Mouse (Mus musculus) embryonic facial prominence, embryonic 11.5 days (tissue): ENCODE data around the gene Tlr12. TPM values are rescaled to one million over a fixed set of nuclear protein-coding genes. Genes with fewer than 3 reads are reported as not detected.

ENCODE experiments used
- ATAC-seq: fragments of 200-750 bp; cut with Nextera tagmentation; replicated peaks from 2 replicates; pipeline ENCODE4 v1.8.0; 2017; ENCODE audit warnings: low read depth; ENCODE audit not compliant: insufficient number of reproducible peaks, low FRiP score, low TSS enrichment
- DNase-seq: peaks from one replicate; pipeline ENCODE4 v3.0.0-alpha.2; 2015; ENCODE audit warnings: low spot score
- H3K27ac ChIP-seq: fragments of 300-500 bp; sonication (generic); replicated peaks from 2 replicates; pipeline ENCODE4 v1.5.1; 2014; ENCODE audit warnings: mild to moderate bottlenecking, low read depth, low read length, control low read depth
- H3K27me3 ChIP-seq: fragments of 300-500 bp; sonication (generic); 2 replicates; pipeline ENCODE4 v1.6.1; 2014; ENCODE audit warnings: mild to moderate bottlenecking, low read length, moderate library complexity, mixed read lengths; ENCODE audit not compliant: control insufficient read depth, insufficient read depth
- H3K36me3 ChIP-seq: fragments of 300-500 bp; sonication (generic); replicated peaks from 2 replicates; pipeline ENCODE4 v1.6.1; 2014; ENCODE audit warnings: low read depth, mild to moderate bottlenecking, low read length, moderate library complexity, mixed read lengths; ENCODE audit not compliant: control insufficient read depth, insufficient read depth
- H3K4me1 ChIP-seq: fragments of 300-500 bp; sonication (generic); 2 replicates; pipeline ENCODE4 v1.6.1; 2014; ENCODE audit warnings: low read length, mixed read lengths; ENCODE audit not compliant: control insufficient read depth, insufficient read depth
- H3K4me2 ChIP-seq: fragments of 300-500 bp; sonication (generic); 2 replicates; pipeline ENCODE4 v1.6.1; 2014; ENCODE audit warnings: low read depth, mild to moderate bottlenecking, control low read depth, low read length, moderate library complexity
- H3K4me3 ChIP-seq: fragments of 300-500 bp; sonication (generic); 2 replicates; pipeline ENCODE4 v1.5.1; 2014; ENCODE audit warnings: low read depth, low read length, control low read depth
- H3K9ac ChIP-seq: fragments of 300-500 bp; sonication (generic); replicated peaks from 2 replicates; pipeline ENCODE4 v1.6.1; 2014; ENCODE audit warnings: mild to moderate bottlenecking, control low read depth, low read length
- H3K9me3 ChIP-seq: fragments of 300-500 bp; sonication (generic); replicated peaks from 2 replicates; pipeline ENCODE4 v1.6.1; 2016; ENCODE audit warnings: mild to moderate bottlenecking, low read length, inconsistent platforms, mixed read lengths; ENCODE audit not compliant: control insufficient read depth
- WGBS: fragments of 180-500 bp; shearing (Covaris S2); extraction: QIAGEN DNeasy Blood & Tissue Kit; methylation state at CpG from one replicate; pipeline ENCODE4 v1.1.7; 2014; 5-methylcytosine and 5-hydroxymethylcytosine counted together
- polyA plus RNA-seq: library from polyadenylated mRNA; unstranded; fragments of >200 nt; fragmentation: Nextera tagmentation; extraction: Ambion mirVana; gene quantifications from 2 replicates; pipeline ENCODE4 v1.2.1, GENCODE M21; 2014

Gene Tlr12
- polyA plus RNA-seq, 1 experiment from 2014 or later: 0.10 TPM

DNA sequence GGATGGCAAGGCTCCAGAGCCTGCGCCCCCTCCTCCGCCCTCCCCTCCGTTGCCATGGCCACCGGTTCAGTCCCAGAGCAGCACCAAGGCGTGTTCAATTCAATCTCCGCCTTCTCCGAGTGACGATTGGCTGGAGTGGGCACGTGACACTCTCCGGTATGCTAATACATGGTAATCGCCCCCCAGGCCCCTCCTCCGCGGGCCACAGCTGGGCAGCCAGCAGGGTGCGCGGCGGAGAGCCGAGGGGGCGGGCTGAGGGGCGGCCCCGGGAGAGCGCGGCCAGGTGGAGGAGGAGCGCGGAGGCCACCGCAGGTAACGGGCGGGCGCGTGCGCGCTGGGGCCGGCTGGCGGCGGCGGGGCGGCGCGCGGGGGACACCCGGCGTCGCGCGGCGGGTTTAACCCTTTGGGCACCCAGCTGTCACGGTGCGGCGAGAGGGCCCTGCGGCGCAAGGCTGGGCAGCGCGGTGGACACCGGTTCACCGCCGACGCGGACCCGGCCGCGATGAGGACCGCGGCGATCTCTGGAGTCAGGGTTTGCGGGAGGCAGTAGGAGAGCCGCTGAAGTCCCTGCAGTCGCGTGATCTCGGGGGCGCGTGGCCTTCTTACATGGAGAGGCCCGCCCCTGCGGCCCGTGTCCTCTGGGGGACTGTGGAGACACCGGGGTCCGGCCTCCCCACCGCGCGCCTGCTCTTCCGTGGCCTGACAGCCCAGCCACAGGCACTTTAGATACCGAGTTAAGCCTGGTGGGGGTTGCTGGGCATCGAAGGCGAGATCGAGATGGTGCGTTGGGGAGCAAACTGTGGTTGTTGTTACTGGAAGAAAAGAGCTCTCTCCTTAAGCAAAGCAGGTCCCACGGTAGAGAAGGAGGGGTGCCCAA lies 36.3 kb upstream of the Tlr12 start, which contains the start of gene Phc2:
Phc2 (plus strand) TSS at position 198 of the 877 bp plus-strand sequence.
- DNase-seq: peak; percentile 98
- ATAC-seq: peak; percentile 92
- H3K4me2 ChIP-seq: peak within 1 kb of the TSS; percentile 96
- under 1% methylated on average over 56 of the region's 85 CpGs for WGBS
- peak within 1 kb of the TSS; percentile 47 for H3K27ac ChIP-seq
- peak within 1 kb of the TSS; percentile 70 for H3K4me3 ChIP-seq
- H3K36me3 ChIP-seq: no peaks in the 10 kb centered on the region
- no peaks in the 10 kb centered on the region for H3K9me3 ChIP-seq
- H3K27me3 ChIP-seq: no peaks in the 10 kb centered on the region; the same call in 1 of the 2 replicates
- H3K9ac ChIP-seq: peak within 1 kb of the TSS; percentile 76
- peaks cover 4% of the 10 kb centered on the region; the same call in 1 of the 2 replicates for H3K4me1 ChIP-seq

DNA sequence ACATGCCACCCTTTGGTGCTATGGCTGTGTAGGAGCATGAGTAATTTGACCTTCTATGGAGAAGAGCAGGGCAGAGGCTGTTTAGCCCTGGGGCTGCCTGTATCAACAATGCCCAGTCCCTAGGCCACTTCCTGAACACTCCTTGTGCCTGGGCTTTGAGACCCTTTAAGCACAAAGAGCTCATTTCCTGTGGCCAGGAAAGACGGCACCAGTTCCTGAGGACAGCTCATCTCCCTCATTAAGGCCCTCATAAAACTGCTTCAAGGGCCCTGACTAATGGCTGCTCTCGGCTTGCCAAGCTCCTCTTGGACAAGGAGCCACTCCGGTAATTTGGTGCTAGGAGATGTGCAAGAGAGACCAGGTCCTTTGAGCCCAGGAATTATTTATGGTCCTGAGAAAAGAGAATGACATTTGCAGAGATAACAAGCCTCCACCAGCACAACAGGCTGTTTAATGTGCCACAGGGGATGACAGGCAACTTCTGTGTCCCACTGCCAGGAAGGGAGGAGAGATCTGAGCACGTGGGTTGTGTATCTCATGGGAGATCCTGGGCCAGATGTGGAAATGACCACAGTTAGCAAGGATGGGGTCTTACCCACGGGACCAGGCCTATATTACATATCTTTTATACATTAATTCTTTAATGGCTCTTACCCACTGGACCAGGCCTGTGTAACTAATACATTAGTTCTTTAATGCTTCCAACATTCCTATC lies 34.3 kb upstream of the Tlr12 start:
- WGBS: 43% methylated on average over 5 of the region's 5 CpGs
- H3K4me3 ChIP-seq: no peak overlapping the region
- peaks cover 4% of the 10 kb centered on the region; the same call in 1 of the 2 replicates for H3K4me1 ChIP-seq
- no peak overlapping the region for H3K27ac ChIP-seq
- H3K9me3 ChIP-seq: no peaks in the 10 kb centered on the region
- H3K27me3 ChIP-seq: no peaks in the 10 kb centered on the region; the same call in 1 of the 2 replicates
- DNase-seq (no peak), ATAC-seq (no peak)
- no peaks in the 10 kb centered on the region for H3K36me3 ChIP-seq
- H3K9ac ChIP-seq: no peak overlapping the region
- no peak overlapping the region for H3K4me2 ChIP-seq

DNA sequence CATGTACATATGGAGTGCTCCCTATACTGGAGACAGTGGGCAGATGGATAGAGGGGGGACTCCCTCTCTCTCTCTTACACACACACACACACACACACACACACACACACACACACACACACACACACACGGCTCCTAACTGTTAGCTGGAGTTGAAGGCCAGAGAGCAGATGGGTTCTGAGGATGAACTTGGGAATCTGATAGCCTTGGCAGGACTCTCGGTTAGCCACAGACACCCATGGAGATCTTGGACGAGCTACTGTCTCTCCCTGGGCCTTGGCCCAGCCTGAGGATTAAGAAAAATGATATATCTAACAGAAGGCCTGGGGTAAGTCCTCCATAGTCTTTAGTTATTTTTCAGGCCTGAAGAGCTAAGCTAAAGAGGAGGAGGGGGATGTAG lies 33.1 kb upstream of the Tlr12 start:
- no peak for DNase-seq
- no peak for ATAC-seq
- Histone ChIP-seq H3K4me3 (no peak overlapping the region), H3K27me3 (no peaks in the 10 kb centered on the region; the same call in 1 of the 2 replicates), H3K4me2 (no peak overlapping the region), H3K9ac (no peak overlapping the region), H3K27ac (no peak overlapping the region), H3K4me1 (peaks cover 6% of the 10 kb centered on the region; the same call in 1 of the 2 replicates), H3K9me3 (no peaks in the 10 kb centered on the region), H3K36me3 (no peaks in the 10 kb centered on the region)
- WGBS: 58% methylated on average over 3 of the region's 3 CpGs

DNA sequence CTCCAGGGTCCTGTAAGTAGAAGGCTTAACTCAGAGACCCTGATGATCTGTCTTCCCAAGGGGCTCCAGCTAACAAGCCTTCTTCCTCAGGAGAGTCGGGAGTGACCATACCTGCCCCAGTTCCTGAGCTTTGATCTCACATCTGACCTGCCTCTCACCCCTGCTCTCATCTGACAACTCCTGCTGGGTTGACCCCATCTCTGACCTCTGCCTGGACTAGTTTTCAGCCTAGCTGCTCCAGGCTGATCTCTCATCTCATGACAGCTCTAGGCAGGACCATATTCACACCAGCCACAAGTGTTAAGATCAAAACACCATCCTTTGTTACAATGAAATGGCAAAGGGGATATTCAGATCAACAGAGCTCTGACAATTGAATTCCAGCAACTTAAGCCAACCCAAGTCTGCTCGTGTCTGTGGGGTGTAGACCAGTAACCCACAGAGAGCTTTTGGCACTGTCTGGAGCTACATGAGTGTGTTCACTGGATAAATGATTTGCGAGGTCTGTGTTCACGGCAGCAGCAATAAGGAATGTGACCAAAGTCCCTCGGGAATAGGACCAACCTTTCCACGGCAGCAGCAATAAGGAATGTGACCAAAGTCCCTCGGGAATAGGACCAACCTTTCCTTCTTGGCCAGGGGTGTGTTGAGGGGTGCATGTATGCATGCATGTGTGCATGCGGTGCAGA lies 30.3 kb upstream of the Tlr12 start:
- WGBS: 55% methylated on average over 8 of the region's 8 CpGs
- Histone ChIP-seq H3K9me3 (no peaks in the 10 kb centered on the region), H3K27me3 (no peaks in the 10 kb centered on the region), H3K4me2 (no peak overlapping the region), H3K4me1 (0 out of 2 replicates have a peak, but pooled peaks cover 3% of the 10 kb centered on the region), H3K4me3 (no peak overlapping the region), H3K27ac (no peak overlapping the region), H3K9ac (no peak overlapping the region), H3K36me3 (no peaks in the 10 kb centered on the region)
- ATAC-seq (no peak), DNase-seq (no peak)

DNA sequence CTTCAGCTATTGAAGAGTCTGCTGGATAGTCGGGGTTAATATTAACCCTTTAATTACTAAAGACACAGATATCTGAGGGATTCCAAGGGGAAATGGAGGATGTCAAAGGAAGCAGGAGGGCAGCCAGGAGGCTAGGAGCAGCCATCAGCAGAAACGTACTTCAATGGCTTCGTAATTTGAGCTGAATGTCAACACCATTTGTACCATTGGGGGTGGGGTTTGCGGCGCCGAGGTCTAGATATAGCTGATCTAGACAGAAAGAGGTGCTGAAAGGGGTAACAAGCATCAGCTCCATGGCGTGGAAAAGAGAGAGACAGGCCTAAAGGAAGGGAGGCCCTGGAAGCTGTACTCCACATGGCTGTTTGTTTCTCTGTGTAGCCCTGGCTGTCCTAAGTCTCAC lies 28.3 kb upstream of the Tlr12 start:
- ATAC-seq (no peak), DNase-seq (peak; percentile 37)
- H3K27me3 ChIP-seq: no peaks in the 10 kb centered on the region
- WGBS: 25% methylated on average over 7 of the region's 7 CpGs
- H3K4me1 ChIP-seq: 0 out of 2 replicates have a peak, but pooled peaks cover 3% of the 10 kb centered on the region
- H3K4me3 ChIP-seq: no peak overlapping the region
- no peak overlapping the region for H3K4me2 ChIP-seq
- H3K9me3 ChIP-seq: no peaks in the 10 kb centered on the region
- H3K9ac ChIP-seq: no peak overlapping the region
- H3K36me3 ChIP-seq: no peaks in the 10 kb centered on the region
- H3K27ac ChIP-seq: no peak overlapping the region

DNA sequence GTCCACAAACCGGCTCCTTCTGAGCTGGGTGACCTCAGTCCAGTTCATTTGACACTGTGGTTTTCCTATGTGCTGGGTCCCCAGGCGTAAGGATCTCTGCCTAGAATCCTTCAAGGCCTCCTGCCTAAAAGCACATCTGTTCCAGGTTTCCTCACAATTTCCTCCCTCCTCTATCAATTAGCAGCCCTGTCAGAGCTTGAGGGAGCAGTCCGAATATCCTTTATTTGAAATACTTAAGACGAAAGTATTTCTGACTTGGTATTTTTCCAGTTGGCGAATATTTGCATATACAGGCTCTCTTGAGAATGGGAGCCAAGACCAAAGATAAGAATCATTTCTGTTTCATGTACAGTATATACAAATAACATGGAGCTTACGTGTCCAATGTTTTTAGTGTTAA lies 27.5 kb upstream of the Tlr12 start:
- Histone ChIP-seq H3K9me3 (no peaks in the 10 kb centered on the region), H3K4me3 (no peak overlapping the region), H3K4me2 (no peak overlapping the region), H3K27me3 (no peaks in the 10 kb centered on the region), H3K4me1 (0 out of 2 replicates have a peak, but pooled peaks cover 3% of the 10 kb centered on the region), H3K36me3 (no peaks in the 10 kb centered on the region), H3K27ac (no peak overlapping the region), H3K9ac (no peak overlapping the region)
- 31% methylated on average over 6 of the region's 6 CpGs for WGBS
- ATAC-seq (no peak), DNase-seq (peak; percentile 57)

DNA sequence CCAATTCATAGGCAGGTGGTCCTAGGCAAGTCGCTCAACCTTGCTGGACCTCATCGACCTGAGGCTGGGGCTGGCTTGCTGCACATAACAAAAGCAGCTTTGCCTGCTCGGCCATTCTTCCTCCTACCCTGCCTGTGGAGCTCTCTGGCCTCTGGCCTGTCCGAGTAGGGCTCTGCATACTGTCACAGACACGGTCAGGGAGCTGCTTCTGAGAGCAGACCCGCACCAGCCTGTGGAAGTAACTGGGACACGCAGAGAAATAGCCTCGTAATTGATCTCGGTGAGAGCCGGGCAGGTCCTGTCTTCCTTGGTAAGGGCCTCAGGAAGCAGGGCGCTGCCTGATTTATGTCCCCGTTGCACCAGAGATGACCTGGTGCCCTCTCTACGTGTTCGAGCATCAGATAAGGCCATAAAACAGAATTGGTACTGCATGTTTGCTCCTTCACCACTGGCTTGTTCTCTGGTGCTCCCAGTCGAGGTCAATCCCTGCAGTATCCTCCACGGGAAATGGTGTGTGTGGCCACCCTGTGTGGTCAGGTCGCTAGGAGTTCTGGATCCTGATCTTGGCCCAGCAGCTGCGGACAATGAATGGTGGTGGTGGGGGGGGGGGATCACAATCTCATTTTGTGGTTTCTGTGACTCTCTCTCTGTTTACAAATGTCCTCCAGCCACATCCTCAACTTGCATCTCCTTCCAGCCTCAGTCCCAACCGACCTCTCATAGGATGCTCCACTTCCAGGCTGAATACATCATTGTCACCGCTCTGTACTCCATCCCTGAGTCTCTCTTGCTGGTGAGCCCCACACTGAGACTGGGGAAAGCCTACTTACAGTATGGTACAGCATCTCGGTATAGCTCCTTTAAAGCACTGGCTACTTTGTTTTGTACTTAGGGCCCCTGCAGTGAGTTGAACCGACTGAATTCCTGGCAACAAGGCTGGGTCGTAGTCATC lies 23.6 kb upstream of the Tlr12 start:
- Histone ChIP-seq H3K4me1 (peaks cover 3% of the 10 kb centered on the region; the same call in 1 of the 2 replicates), H3K27ac (no peak overlapping the region), H3K27me3 (no peaks in the 10 kb centered on the region), H3K4me3 (no peak overlapping the region), H3K36me3 (no peaks in the 10 kb centered on the region), H3K9me3 (no peaks in the 10 kb centered on the region), H3K4me2 (no peak overlapping the region), H3K9ac (no peak overlapping the region)
- WGBS: 53% methylated on average over 23 of the region's 23 CpGs
- DNase-seq (no peak), ATAC-seq (no peak)
